Mouse (Mus musculus): ENCODE results near the gene Mutyh. TPM values are rescaled to one million over a fixed set of nuclear protein-coding genes. Genes with fewer than 3 reads are reported as not detected.

The Mutyh gene
- total and polyA plus RNA-seq, 3 experiments = 0.81 to 2.5 TPM; not detected in 1

DNA sequence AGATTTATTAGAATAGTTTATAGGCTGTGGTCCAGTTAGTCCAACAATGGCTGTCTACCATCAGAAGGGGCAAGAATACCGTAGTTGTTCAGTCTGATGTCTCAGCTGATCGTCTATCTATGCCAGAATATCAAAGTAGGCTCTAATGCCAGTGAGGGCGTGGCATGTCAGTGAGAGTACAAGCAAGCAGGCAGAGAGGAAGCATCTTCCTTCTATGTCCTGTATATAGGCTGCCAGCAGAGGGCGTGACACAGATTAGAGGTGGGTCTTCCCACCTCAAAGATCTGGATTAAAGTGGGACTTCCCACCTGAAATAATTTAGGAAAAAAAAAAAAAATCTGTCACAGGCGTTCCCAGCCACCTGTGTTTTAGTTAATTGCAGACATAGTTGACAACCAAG lies 7.6 kb upstream of the Mutyh start:
- peak; percentile 78 for DNase-seq (ENCODE audit: low read depth, low spot score)
- H3K4me3 ChIP-seq (ENCODE audit: control insufficient read depth in 1 of 2, insufficient read depth in 1 of 2, low read depth in 2 of 2, low read length in 2 of 2) = no peak overlapping the region
- H3K9me3 ChIP-seq (replicated peaks; ENCODE audit: insufficient read depth, low read length) = no peaks in the 10 kb centered on the region
- TF ChIP-seq SIN3A (IDR thresholded peaks at IDR 0.05; ENCODE audit: low read length) (0 out of 2 replicates have a peak, but pooled peaks have one; percentile 50), CHD2 (IDR thresholded peaks at IDR 0.05; ENCODE audit: low read length) (no peak), MXI1 (IDR thresholded peaks at IDR 0.05; ENCODE audit: low read depth, low read length) (peak; percentile 52), ETS1 (IDR thresholded peaks at IDR 0.05; ENCODE audit: low read depth, low read length) (0 out of 2 replicates have a peak, but pooled peaks have one; percentile 23), ZNF384 (IDR thresholded peaks at IDR 0.05; ENCODE audit: low read depth, low read length) (no peak), CTCF (IDR thresholded peaks at IDR 0.05 in 2 of 3, conservative IDR thresholded peaks at IDR 0.05 in 1 of 3; ENCODE audit: control insufficient read depth in 1 of 3, insufficient read depth in 1 of 3, low read depth in 2 of 3, low read length in 3 of 3, poor library complexity in 1 of 3, severe bottlenecking in 1 of 3) (peak; percentile 59 to 71 (median 60)), RAD21 (IDR thresholded peaks at IDR 0.05; ENCODE audit: low read depth, low read length) (peak; percentile 8), SMC3 (IDR thresholded peaks at IDR 0.05; ENCODE audit: low read depth, low read length) (peak; percentile 61)
- H3K79me2 ChIP-seq (ENCODE audit: control insufficient read depth, insufficient read depth, low read length, poor library complexity) = no peaks in the 10 kb centered on the region
- no peaks in the 10 kb centered on the region for H3K4me1 ChIP-seq (ENCODE audit: control insufficient read depth in 1 of 2, insufficient read depth in 2 of 2, low read length in 2 of 2)
- no peak overlapping the region for H3K27ac ChIP-seq (ENCODE audit: control insufficient read depth, low read depth, low read length)
- no peaks in the 10 kb centered on the region for H3K27me3 ChIP-seq (ENCODE audit: control insufficient read depth in 1 of 2, insufficient read depth in 2 of 2, low read length in 2 of 2)
- H3K36me3 ChIP-seq (ENCODE audit: control insufficient read depth in 1 of 2, insufficient read depth in 2 of 2, low read length in 2 of 2) = peaks cover 0 to 4% of the 10 kb centered on the region in 2 experiments; a peak in 1 of 4 replicates
- H3K9ac ChIP-seq (ENCODE audit: control insufficient read depth, low read depth, low read length, poor library complexity, severe bottlenecking) = no peak overlapping the region

DNA sequence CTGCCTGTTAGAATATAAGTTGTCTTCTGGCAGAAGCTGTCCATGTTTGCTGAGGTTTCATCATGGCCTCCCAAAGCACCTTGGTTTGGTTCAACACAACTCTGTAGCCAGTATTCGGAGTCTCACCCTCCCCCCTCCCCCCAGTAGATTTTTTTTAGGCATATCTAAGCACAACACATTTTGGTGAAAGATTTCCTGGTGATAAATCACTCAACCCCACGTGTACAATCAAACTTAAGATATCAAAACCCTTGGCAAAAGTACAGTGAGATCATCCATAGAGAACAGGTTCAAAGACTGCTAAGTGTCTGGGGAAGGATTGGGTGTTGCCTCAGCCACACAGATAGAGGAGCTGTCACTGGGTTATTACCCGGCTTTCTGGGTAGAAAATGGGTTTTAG lies 3.5 kb downstream of the Mutyh start:
- DNase-seq (ENCODE audit: low read depth, low spot score) = peak; percentile 28
- H3K79me2 ChIP-seq (ENCODE audit: control insufficient read depth, insufficient read depth, low read length, poor library complexity) = peaks cover 12% of the 10 kb centered on the region
- H3K36me3 ChIP-seq (ENCODE audit: control insufficient read depth in 1 of 2, insufficient read depth in 2 of 2, low read length in 2 of 2) = peaks cover 0 to 3% of the 10 kb centered on the region in 2 experiments; a peak in 2 of 4 replicates
- peaks cover 0 to 10% of the 10 kb centered on the region in 2 experiments; a peak in 2 of 4 replicates for H3K4me1 ChIP-seq (ENCODE audit: control insufficient read depth in 1 of 2, insufficient read depth in 2 of 2, low read length in 2 of 2)
- no peak overlapping the region for H3K27ac ChIP-seq (ENCODE audit: control insufficient read depth, low read depth, low read length)
- no peak overlapping the region for H3K4me3 ChIP-seq (ENCODE audit: control insufficient read depth in 1 of 2, insufficient read depth in 1 of 2, low read depth in 2 of 2, low read length in 2 of 2)
- no peak overlapping the region for H3K9ac ChIP-seq (ENCODE audit: control insufficient read depth, low read depth, low read length, poor library complexity, severe bottlenecking)
- H3K27me3 ChIP-seq (ENCODE audit: control insufficient read depth in 1 of 2, insufficient read depth in 2 of 2, low read length in 2 of 2) = no peaks in the 10 kb centered on the region
- H3K9me3 ChIP-seq (replicated peaks; ENCODE audit: insufficient read depth, low read length) = no peaks in the 10 kb centered on the region
- TF ChIP-seq USF1 (IDR thresholded peaks at IDR 0.05; ENCODE audit: low read depth, low read length) = peak; percentile 56; the same call in 1 of the 2 replicates
- TF ChIP-seq ZMIZ1 (IDR thresholded peaks at IDR 0.05; ENCODE audit: low read depth, low read length) = no peak
- TF ChIP-seq CHD2 (IDR thresholded peaks at IDR 0.05; ENCODE audit: low read length) = no peak
- TF ChIP-seq SMC3 (IDR thresholded peaks at IDR 0.05; ENCODE audit: low read depth, low read length) = no peak
- TF ChIP-seq GATA1 (IDR thresholded peaks at IDR 0.05; ENCODE audit: low read depth, low read length) = peak; percentile 23; the same call in 1 of the 2 replicates
- TF ChIP-seq POLR2AphosphoS2 (IDR thresholded peaks at IDR 0.05; ENCODE audit: low read length) = no peak
- TF ChIP-seq CTCF (IDR thresholded peaks at IDR 0.05 in 2 of 3, conservative IDR thresholded peaks at IDR 0.05 in 1 of 3; ENCODE audit: control insufficient read depth in 1 of 3, insufficient read depth in 1 of 3, low read depth in 2 of 3, low read length in 3 of 3, poor library complexity in 1 of 3, severe bottlenecking in 1 of 3) = no peak
- no peak for TF ChIP-seq SIN3A (IDR thresholded peaks at IDR 0.05; ENCODE audit: low read length)
- TF ChIP-seq BHLHE40 (IDR thresholded peaks at IDR 0.05; ENCODE audit: borderline replicate concordance, low read depth, low read length) = no peak
- TF ChIP-seq POLR2AphosphoS5 (IDR thresholded peaks at IDR 0.05; ENCODE audit: borderline replicate concordance, low read depth, low read length) = no peak
- TF ChIP-seq NELFE (IDR thresholded peaks at IDR 0.05; ENCODE audit: low read depth, low read length) = no peak
- TF ChIP-seq EP300 (IDR thresholded peaks at IDR 0.05; ENCODE audit: low read depth in 1 of 2, low read length in 2 of 2) = peak in 1 of 2 experiments; percentile 49; a peak in 2 of 4 replicates
- TF ChIP-seq HCFC1 (IDR thresholded peaks at IDR 0.05; ENCODE audit: low read depth, low read length) = no peak
- TF ChIP-seq TCF12 (IDR thresholded peaks at IDR 0.05; ENCODE audit: low read depth, low read length) = peak; percentile 76; the same call in 1 of the 2 replicates
- TF ChIP-seq RCOR1 (IDR thresholded peaks at IDR 0.05; ENCODE audit: low read depth, low read length) = peak; percentile 83
- no peak for TF ChIP-seq KAT2A (conservative IDR thresholded peaks at IDR 0.05; ENCODE audit: low read depth, low read length)
- no peak for TF ChIP-seq TAL1 (IDR thresholded peaks at IDR 0.05; ENCODE audit: low read length)
- TF ChIP-seq MYC (IDR thresholded peaks at IDR 0.05; ENCODE audit: low read depth, low read length) = no peak
- TF ChIP-seq MAFK (IDR thresholded peaks at IDR 0.05; ENCODE audit: borderline replicate concordance, low read depth, low read length) = no peak
- TF ChIP-seq ETS1 (IDR thresholded peaks at IDR 0.05; ENCODE audit: low read depth, low read length) = peak; percentile 30; the same call in 1 of the 2 replicates
- no peak for TF ChIP-seq CHD1 (IDR thresholded peaks at IDR 0.05; ENCODE audit: low read depth, low read length)
- TF ChIP-seq POLR2A (IDR thresholded peaks at IDR 0.05; ENCODE audit: control insufficient read depth in 1 of 2, insufficient read depth in 1 of 2, low read depth in 1 of 2, low read length in 2 of 2, poor library complexity in 1 of 2) = no peak
- no peak for TF ChIP-seq ZC3H11A (IDR thresholded peaks at IDR 0.05; ENCODE audit: low read depth, low read length)
- TF ChIP-seq ZKSCAN1 (IDR thresholded peaks at IDR 0.05; ENCODE audit: low read depth, low read length) = no peak
- TF ChIP-seq USF2 (IDR thresholded peaks at IDR 0.05; ENCODE audit: borderline replicate concordance in 1 of 2, insufficient read depth in 1 of 2, low read depth in 1 of 2, low read length in 2 of 2) = no peak
- no peak for TF ChIP-seq TBP (IDR thresholded peaks at IDR 0.05; ENCODE audit: low read depth, low read length)
- no peak; the same call in 1 of the 2 replicates for TF ChIP-seq MXI1 (IDR thresholded peaks at IDR 0.05; ENCODE audit: low read depth, low read length)
- TF ChIP-seq MYB (IDR thresholded peaks at IDR 0.05; ENCODE audit: low read depth, low read length) = no peak

Measured in MEL (cell line).